Mouse (Mus musculus): ENCODE results near the gene Olfr625-ps1. TPM values are rescaled to one million over a fixed set of nuclear protein-coding genes. Genes with fewer than 3 reads are reported as not detected.
"Not testable (repeated sequence)": the region's sequence is repeated elsewhere in the genome, so short reads cannot be mapped to it uniquely, and the experiment has no call there.

Gene Olfr625-ps1
- polyA plus RNA-seq, 1 experiment from 2014 or later = not detected

- H3K9ac ChIP-seq (replicated peaks; ENCODE audit: low read length) = no peak within 1 kb of the TSS
- H3K4me2 ChIP-seq (ENCODE audit: low read depth, low read length) = no peak within 1 kb of the TSS
- no peaks in the 10 kb centered on the region for H3K9me3 ChIP-seq (replicated peaks; ENCODE audit: control insufficient read depth, low read length)
- no peak for ATAC-seq (replicated peaks; ENCODE audit: insufficient number of reproducible peaks, low FRiP score, low TSS enrichment, low read depth)
- no peak for DNase-seq (ENCODE audit: low spot score)
- no peak within 1 kb of the TSS for H3K27ac ChIP-seq (replicated peaks; ENCODE audit: low read depth, low read length)
- H3K36me3 ChIP-seq (replicated peaks; ENCODE audit: control insufficient read depth, insufficient read depth, low read depth, low read length) = no peaks in the 10 kb centered on the region
- H3K27me3 ChIP-seq (ENCODE audit: control insufficient read depth, insufficient read depth, low read length) = no peaks in the 10 kb centered on the region
- no peaks in the 10 kb centered on the region for H3K4me1 ChIP-seq (ENCODE audit: control insufficient read depth, insufficient read depth, low read length)
- H3K4me3 ChIP-seq (ENCODE audit: low read depth, low read length) = no peak within 1 kb of the TSS
Observed at GRCm38 (mm10) chr7:103714371-103714770, 31.9 kb downstream of the Olfr625-ps1 start, which contains the start of gene Olfr243. TSS of gene Olfr243 (plus strand) at chr7:103714671.

GRCm38 (mm10) chr7:103716398-103716797 lies 33.9 kb downstream of the Olfr625-ps1 start:
- not testable (repeated sequence) for H3K36me3 ChIP-seq (replicated peaks; ENCODE audit: control insufficient read depth, insufficient read depth, low read depth, low read length); ATAC-seq (replicated peaks; ENCODE audit: insufficient number of reproducible peaks, low FRiP score, low TSS enrichment, low read depth); H3K4me3 ChIP-seq (ENCODE audit: low read depth, low read length); DNase-seq (ENCODE audit: low spot score); H3K4me2 ChIP-seq (ENCODE audit: low read depth, low read length); H3K4me1 ChIP-seq (ENCODE audit: control insufficient read depth, insufficient read depth, low read length); H3K9me3 ChIP-seq (replicated peaks; ENCODE audit: control insufficient read depth, low read length); H3K27me3 ChIP-seq (ENCODE audit: control insufficient read depth, insufficient read depth, low read length); H3K27ac ChIP-seq (replicated peaks; ENCODE audit: low read depth, low read length); H3K9ac ChIP-seq (replicated peaks; ENCODE audit: low read length)
- 88% methylated on average over 1 of the region's 1 CpGs for WGBS

- H3K9me3 ChIP-seq (replicated peaks; ENCODE audit: control insufficient read depth, low read length) = no peaks in the 10 kb centered on the region
- no peaks in the 10 kb centered on the region for H3K36me3 ChIP-seq (replicated peaks; ENCODE audit: control insufficient read depth, insufficient read depth, low read depth, low read length)
- no peak within 1 kb of the TSS for H3K9ac ChIP-seq (replicated peaks; ENCODE audit: low read length)
- H3K4me1 ChIP-seq (ENCODE audit: control insufficient read depth, insufficient read depth, low read length) = no peaks in the 10 kb centered on the region
- DNase-seq (ENCODE audit: low spot score) (no peak), ATAC-seq (replicated peaks; ENCODE audit: insufficient number of reproducible peaks, low FRiP score, low TSS enrichment, low read depth) (no peak)
- no peak within 1 kb of the TSS for H3K4me2 ChIP-seq (ENCODE audit: low read depth, low read length)
- no peak within 1 kb of the TSS for H3K27ac ChIP-seq (replicated peaks; ENCODE audit: low read depth, low read length)
- H3K27me3 ChIP-seq (ENCODE audit: control insufficient read depth, insufficient read depth, low read length) = no peaks in the 10 kb centered on the region
- H3K4me3 ChIP-seq (ENCODE audit: low read depth, low read length) = no peak within 1 kb of the TSS
- 91% methylated on average over 1 of the region's 1 CpGs for WGBS
Observed at GRCm38 (mm10) chr7:103730074-103730473, 47.6 kb downstream of the Olfr625-ps1 start, which contains the start of gene Olfr628. TSS of gene Olfr628 (plus strand) at chr7:103730374.

Other genes starting within 250 kb of the Olfr625-ps1 start
- not detected in 2 replicates for gene Olfr605, start 237.3 kb upstream of the Olfr625-ps1 start, polyA plus RNA-seq (2014; fragmentation: Nextera tagmentation; extraction: Ambion mirVana)
- not detected in 2 replicates for gene Olfr606, start 233.7 kb upstream of the Olfr625-ps1 start, polyA plus RNA-seq (2014; fragmentation: Nextera tagmentation; extraction: Ambion mirVana)
- not detected in 2 replicates for gene Olfr607, start 218.6 kb upstream of the Olfr625-ps1 start, polyA plus RNA-seq (2014; fragmentation: Nextera tagmentation; extraction: Ambion mirVana)
- gene Olfr608, start 212.8 kb upstream of the Olfr625-ps1 start, polyA plus RNA-seq (2014; fragmentation: Nextera tagmentation; extraction: Ambion mirVana) = not detected in 2 replicates
- not detected in 2 replicates for gene Olfr609, start 184.7 kb upstream of the Olfr625-ps1 start, polyA plus RNA-seq (2014; fragmentation: Nextera tagmentation; extraction: Ambion mirVana)
- gene Olfr610, start 170.6 kb upstream of the Olfr625-ps1 start, polyA plus RNA-seq (2014; fragmentation: Nextera tagmentation; extraction: Ambion mirVana) = not detected in 2 replicates
- not detected in 2 replicates for gene Olfr611, start 161.9 kb upstream of the Olfr625-ps1 start, polyA plus RNA-seq (2014; fragmentation: Nextera tagmentation; extraction: Ambion mirVana)
- gene Olfr612, start 140.0 kb upstream of the Olfr625-ps1 start, polyA plus RNA-seq (2014; fragmentation: Nextera tagmentation; extraction: Ambion mirVana) = not detected in 2 replicates
- not detected in 2 replicates for gene Olfr613, start 134.6 kb upstream of the Olfr625-ps1 start, polyA plus RNA-seq (2014; fragmentation: Nextera tagmentation; extraction: Ambion mirVana)
- gene Olfr615, start 126.6 kb upstream of the Olfr625-ps1 start, polyA plus RNA-seq (2014; fragmentation: Nextera tagmentation; extraction: Ambion mirVana) = not detected in 2 replicates
- gene Olfr616, start 113.6 kb upstream of the Olfr625-ps1 start, polyA plus RNA-seq (2014; fragmentation: Nextera tagmentation; extraction: Ambion mirVana) = not detected in 2 replicates
- not detected in 2 replicates for gene Olfr617, start 109.7 kb upstream of the Olfr625-ps1 start, polyA plus RNA-seq (2014; fragmentation: Nextera tagmentation; extraction: Ambion mirVana)
- gene Olfr618, start 92.6 kb upstream of the Olfr625-ps1 start, polyA plus RNA-seq (2014; fragmentation: Nextera tagmentation; extraction: Ambion mirVana) = not detected in 2 replicates
- not detected in 2 replicates for gene Olfr619, start 82.1 kb upstream of the Olfr625-ps1 start, polyA plus RNA-seq (2014; fragmentation: Nextera tagmentation; extraction: Ambion mirVana)
- gene Olfr620, start 70.2 kb upstream of the Olfr625-ps1 start, polyA plus RNA-seq (2014; fragmentation: Nextera tagmentation; extraction: Ambion mirVana) = not detected in 2 replicates
- gene Olfr622, start 40.0 kb upstream of the Olfr625-ps1 start, polyA plus RNA-seq (2014; fragmentation: Nextera tagmentation; extraction: Ambion mirVana) = not detected in 2 replicates
- not detected in 2 replicates for gene Olfr623, start 19.0 kb upstream of the Olfr625-ps1 start, polyA plus RNA-seq (2014; fragmentation: Nextera tagmentation; extraction: Ambion mirVana)
- 0.03 and 0.08 TPM in 2 replicates for gene Olfr624, start 11.5 kb upstream of the Olfr625-ps1 start, polyA plus RNA-seq (2014; fragmentation: Nextera tagmentation; extraction: Ambion mirVana)
- not detected in 2 replicates for gene Olfr243, start 32.0 kb downstream of the Olfr625-ps1 start, polyA plus RNA-seq (2014; fragmentation: Nextera tagmentation; extraction: Ambion mirVana)
- gene Olfr628, start 47.7 kb downstream of the Olfr625-ps1 start, polyA plus RNA-seq (2014; fragmentation: Nextera tagmentation; extraction: Ambion mirVana) = not detected in 2 replicates
- gene Olfr629, start 62.2 kb downstream of the Olfr625-ps1 start, polyA plus RNA-seq (2014; fragmentation: Nextera tagmentation; extraction: Ambion mirVana) = not detected in 2 replicates
- not detected in 2 replicates for gene Olfr630, start 74.6 kb downstream of the Olfr625-ps1 start, polyA plus RNA-seq (2014; fragmentation: Nextera tagmentation; extraction: Ambion mirVana)
- gene Olfr69, start 88.9 kb downstream of the Olfr625-ps1 start, polyA plus RNA-seq (2014; fragmentation: Nextera tagmentation; extraction: Ambion mirVana) = not detected in 2 replicates
- not detected in 2 replicates for gene Olfr68, start 97.0 kb downstream of the Olfr625-ps1 start, polyA plus RNA-seq (2014; fragmentation: Nextera tagmentation; extraction: Ambion mirVana)
- not detected in 2 replicates for gene Olfr67, start 109.1 kb downstream of the Olfr625-ps1 start, polyA plus RNA-seq (2014; fragmentation: Nextera tagmentation; extraction: Ambion mirVana)
- gene Hbb-bt, start 131.3 kb downstream of the Olfr625-ps1 start, polyA plus RNA-seq (2014; fragmentation: Nextera tagmentation; extraction: Ambion mirVana) = 629 and 683 TPM in 2 replicates
- gene Hbb-bs, start 145.4 kb downstream of the Olfr625-ps1 start, polyA plus RNA-seq (2014; fragmentation: Nextera tagmentation; extraction: Ambion mirVana) = 224 and 252 TPM in 2 replicates
- not detected in 2 replicates for gene Hbb-bh2, start 157.8 kb downstream of the Olfr625-ps1 start, polyA plus RNA-seq (2014; fragmentation: Nextera tagmentation; extraction: Ambion mirVana)
- gene Hbb-bh1, start 160.4 kb downstream of the Olfr625-ps1 start, polyA plus RNA-seq (2014; fragmentation: Nextera tagmentation; extraction: Ambion mirVana) = 2,335 TPM in 2 replicates
- 9,508 and 10,275 TPM in 2 replicates for gene Hbb-y, start 170.5 kb downstream of the Olfr625-ps1 start, polyA plus RNA-seq (2014; fragmentation: Nextera tagmentation; extraction: Ambion mirVana)
- not detected in 2 replicates for gene Olfr66, start 203.5 kb downstream of the Olfr625-ps1 start, polyA plus RNA-seq (2014; fragmentation: Nextera tagmentation; extraction: Ambion mirVana)
- not detected in 2 replicates for gene Olfr64, start 211.8 kb downstream of the Olfr625-ps1 start, polyA plus RNA-seq (2014; fragmentation: Nextera tagmentation; extraction: Ambion mirVana)
- gene Olfr65, start 220.8 kb downstream of the Olfr625-ps1 start, polyA plus RNA-seq (2014; fragmentation: Nextera tagmentation; extraction: Ambion mirVana) = not detected in 2 replicates
- gene Olfr631, start 246.1 kb downstream of the Olfr625-ps1 start, polyA plus RNA-seq (2014; fragmentation: Nextera tagmentation; extraction: Ambion mirVana) = not detected in 2 replicates